Mouse (Mus musculus): Measurements from ENCODE around the gene Cd47. TPM values are rescaled to one million over a fixed set of nuclear protein-coding genes. Genes with fewer than 3 reads are reported as not detected.

Cd47 gene
- polyA plus RNA-seq, 1 experiment from 2014 or later = 68.6 TPM

- in situ Hi-C loops (cut with MboI; ENCODE audit: low pct_unique_long_range_greater_than_20kb) = loop anchor here (5.0 to 10.0 kb wide), 2 partner anchors 87 to 451 kb away; no protein-coding TSS in a partner anchor
- no peak for DNase-seq (ENCODE audit: low read depth, low spot score)
- no peak for TF ChIP-seq CTCF (IDR thresholded peaks at IDR 0.05)
Observed at GRCm38 (mm10) chr16:49854194-49854593, 53.9 kb downstream of the Cd47 start.

GRCm38 (mm10) chr16:49854931-49855835 lies 54.9 kb downstream of the Cd47 start:
- H3K27me3 ChIP-seq = no peaks in the 10 kb centered on the region
- CTCF ChIA-PET = interaction anchor here (0.9 to 1.5 kb wide), 2 partner anchors 16 to 43 kb away, joined by 3 read pairs; no protein-coding TSS in a partner anchor
- DNase-seq (ENCODE audit: low read depth, low spot score) (peak; percentile 53), ATAC-seq (peak; percentile 91)
- in situ Hi-C loops (cut with MboI; ENCODE audit: low pct_unique_long_range_greater_than_20kb) = loop anchor here (5.0 to 10.0 kb wide), 2 partner anchors 88 to 450 kb away; no protein-coding TSS in a partner anchor
- POLR2A ChIA-PET = interaction anchor here (1.2 kb wide), 1 partner anchor 82 kb away, joined by 3 read pairs; no protein-coding TSS in a partner anchor
- TF ChIP-seq CTCF (IDR thresholded peaks at IDR 0.05) = peak; percentile 78

More at GRCm38 (mm10) chr16:49854194-49854593, 53.9 kb downstream of the Cd47 start:
- ChIA-PET POLR2A (interaction anchor here (1.1 kb wide), 1 partner anchor 10 kb away, joined by 3 read pairs; no protein-coding TSS in a partner anchor), CTCF (interaction anchor here (1.5 kb wide), 1 partner anchor 15 kb away, joined by 3 read pairs; no protein-coding TSS in a partner anchor)
- H3K27me3 ChIP-seq = no peaks in the 10 kb centered on the region
- no peak for ATAC-seq

GRCm38 (mm10) chr16:49855836-49856503 lies 55.6 kb downstream of the Cd47 start:
- POLR2A ChIA-PET = interaction anchor here (0.6 to 1.2 kb wide), 2 partner anchors 71 to 81 kb away, joined by 3 read pairs; no protein-coding TSS in a partner anchor
- no peak for DNase-seq (ENCODE audit: low read depth, low spot score)
- TF ChIP-seq CTCF (IDR thresholded peaks at IDR 0.05) = peak; percentile 21

GRCm38 (mm10) chr16:49856661-49857060 lies 56.3 kb downstream of the Cd47 start:
- no peak for TF ChIP-seq CTCF (IDR thresholded peaks at IDR 0.05)
- no peak for DNase-seq (ENCODE audit: low read depth, low spot score)
- H3K27me3 ChIP-seq = no peaks in the 10 kb centered on the region
- in situ Hi-C loops (cut with MboI; ENCODE audit: low pct_unique_long_range_greater_than_20kb) = loop anchor here (10.0 kb wide), 1 partner anchor 448 kb away; no protein-coding TSS in a partner anchor
- no peak for ATAC-seq
- ChIA-PET POLR2A (interaction anchor here (0.5 kb wide), 1 partner anchor 10 kb away, joined by 5 read pairs; no protein-coding TSS in a partner anchor), CTCF (interaction anchor here (1.0 to 1.2 kb wide), 2 partner anchors 66 to 204 kb away, joined by 3 read pairs; no protein-coding TSS in a partner anchor)

More at GRCm38 (mm10) chr16:49855836-49856503, 55.6 kb downstream of the Cd47 start:
- CTCF ChIA-PET = interaction anchor here (0.9 to 1.5 kb wide), 4 partner anchors 17 to 205 kb away, joined by 3 read pairs; no protein-coding TSS in a partner anchor
- peak; percentile 52 for ATAC-seq
- in situ Hi-C loops (cut with MboI; ENCODE audit: low pct_unique_long_range_greater_than_20kb) = loop anchor here (10.0 kb wide), 1 partner anchor 449 kb away; no protein-coding TSS in a partner anchor
- no peaks in the 10 kb centered on the region for H3K27me3 ChIP-seq

GRCm38 (mm10) chr16:49857504-49858160 lies 57.3 kb downstream of the Cd47 start:
- in situ Hi-C loops (cut with MboI; ENCODE audit: low pct_unique_long_range_greater_than_20kb) = loop anchor here (10.0 kb wide), 1 partner anchor 447 kb away; no protein-coding TSS in a partner anchor
- DNase-seq (ENCODE audit: low read depth, low spot score) (no peak), ATAC-seq (no peak)
- ChIA-PET POLR2A (no interaction called here), CTCF (interaction anchor here (0.6 to 0.9 kb wide), 2 partner anchors 9 to 435 kb away, joined by 3 read pairs; no protein-coding TSS in a partner anchor)
- H3K27me3 ChIP-seq = no peaks in the 10 kb centered on the region
- TF ChIP-seq CTCF (IDR thresholded peaks at IDR 0.05) = no peak

- TF ChIP-seq CTCF (IDR thresholded peaks at IDR 0.05) = no peak
- POLR2A ChIA-PET = no interaction called here
- DNase-seq (ENCODE audit: low read depth, low spot score) (no peak), ATAC-seq (no peak)
- no peaks in the 10 kb centered on the region for H3K27me3 ChIP-seq
- in situ Hi-C loops (cut with MboI; ENCODE audit: low pct_unique_long_range_greater_than_20kb) = loop anchor here (10.0 kb wide), 1 partner anchor 446 kb away; no protein-coding TSS in a partner anchor
- CTCF ChIA-PET = interaction anchor here (0.6 to 1.0 kb wide), 3 partner anchors 8 to 434 kb away, joined by 3 to 4 read pairs (median 3); no protein-coding TSS in a partner anchor
Observed at GRCm38 (mm10) chr16:49858161-49858906, 58.0 kb downstream of the Cd47 start.

- DNase-seq (ENCODE audit: low read depth, low spot score) (no peak), ATAC-seq (no peak)
- POLR2A ChIA-PET = interaction anchor here (0.6 kb wide), 1 partner anchor 1399 kb away, joined by 3 read pairs; no protein-coding TSS in a partner anchor
- no peaks in the 10 kb centered on the region for H3K27me3 ChIP-seq
- CTCF ChIA-PET = interaction anchor here (0.9 to 1.0 kb wide), 2 partner anchors 15 to 317 kb away, joined by 4 read pairs; no protein-coding TSS in a partner anchor
- in situ Hi-C loops (cut with MboI; ENCODE audit: low pct_unique_long_range_greater_than_20kb) = loop anchor here (10.0 kb wide), 1 partner anchor 446 kb away; no protein-coding TSS in a partner anchor
- no peak for TF ChIP-seq CTCF (IDR thresholded peaks at IDR 0.05)
Observed at GRCm38 (mm10) chr16:49858907-49859853, 58.8 kb downstream of the Cd47 start.

- no peak for ATAC-seq
- in situ Hi-C loops (cut with MboI; ENCODE audit: low pct_unique_long_range_greater_than_20kb) = no loop called here
- ChIA-PET CTCF (no interaction called here), POLR2A (no interaction called here)
- no peak for DNase-seq (ENCODE audit: low read depth, low spot score)
- H3K27me3 ChIP-seq = no peaks in the 10 kb centered on the region
- no peak for TF ChIP-seq CTCF (IDR thresholded peaks at IDR 0.05)
Observed at GRCm38 (mm10) chr16:49861986-49862385, 61.7 kb downstream of the Cd47 start.

Data from Patski (cell line).